Mouse (Mus musculus): ENCODE data around the gene Baz2a.

The Baz2a gene

DNA sequence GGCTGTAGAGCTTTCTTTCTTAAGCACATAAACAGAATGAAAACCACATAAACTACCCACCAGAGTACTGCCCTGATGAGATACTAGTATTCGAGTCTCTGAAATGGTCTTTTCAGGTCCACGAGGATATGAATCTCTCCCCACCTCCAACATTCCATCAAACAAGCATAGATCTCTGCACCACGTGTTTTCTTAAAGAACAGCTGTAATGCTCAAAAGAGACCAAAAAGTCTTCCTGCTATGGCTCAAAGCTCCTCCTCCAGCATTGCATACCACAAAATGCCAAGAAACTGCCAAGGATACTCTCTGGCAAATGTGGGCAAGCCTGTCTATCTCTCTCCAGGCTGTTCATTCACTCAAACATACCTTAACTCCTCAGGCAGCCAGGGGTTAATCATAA lies 83.9 kb downstream of the Baz2a start:
- ATAC-seq (ENCODE audit: insufficient number of reproducible peaks, low FRiP score, low TSS enrichment) = no peak

DNA sequence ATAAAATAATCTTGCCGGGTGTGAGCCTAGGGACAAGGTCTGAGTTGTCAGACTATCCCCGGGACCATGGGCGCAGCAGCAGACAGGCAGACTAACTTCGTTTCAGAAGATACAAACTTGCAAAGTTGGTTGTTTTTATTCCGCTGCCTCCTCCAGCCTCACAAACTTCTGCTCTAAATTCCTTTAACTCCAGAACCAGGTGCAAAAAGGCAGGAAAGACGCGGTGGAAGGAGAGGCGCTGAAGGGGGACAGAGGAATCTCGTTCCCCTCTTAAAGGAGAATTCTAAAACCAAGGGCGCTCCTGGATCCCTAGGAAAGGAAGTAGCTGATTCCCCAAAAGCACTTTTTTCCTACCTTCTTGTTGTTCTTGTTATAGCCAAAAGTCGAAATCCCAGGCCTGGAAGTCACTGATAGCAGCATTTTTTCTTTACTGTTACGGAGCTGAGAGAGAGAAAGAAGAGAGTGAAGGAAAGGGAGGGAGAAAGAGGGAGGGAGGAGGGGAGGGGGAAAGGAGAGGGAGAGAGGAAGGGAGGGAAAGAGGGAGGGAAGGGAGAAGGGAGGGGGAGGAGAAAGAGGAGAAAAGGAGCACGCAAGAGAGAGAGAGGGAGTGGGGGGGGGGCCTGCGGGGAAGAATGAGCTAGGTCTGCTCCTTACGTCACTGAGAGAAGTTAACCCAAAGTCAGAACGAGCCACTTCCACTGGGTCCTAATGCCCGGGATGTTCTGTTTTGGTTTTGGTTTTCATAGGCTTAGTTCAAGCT lies 84.8 kb downstream of the Baz2a start:
- no peak; the same call in 1 of the 2 replicates for ATAC-seq (ENCODE audit: insufficient number of reproducible peaks, low FRiP score, low TSS enrichment)

GRCm38 (mm10) chr10:128177316-128177715 lies 85.9 kb downstream of the Baz2a start:
- ATAC-seq (ENCODE audit: insufficient number of reproducible peaks, low FRiP score, low TSS enrichment) = no peak
